Mouse (Mus musculus) kidney, postnatal 25 days (tissue): Measurements from ENCODE around the gene Tmem150b.

ENCODE experiments used
- DNase-seq, 2 experiments: peaks; one replicate each; pipeline ENCODE4 v3.0.0; 2021; ENCODE audit warnings: mixed read lengths in 2 of 2

Tmem150b gene

DNA sequence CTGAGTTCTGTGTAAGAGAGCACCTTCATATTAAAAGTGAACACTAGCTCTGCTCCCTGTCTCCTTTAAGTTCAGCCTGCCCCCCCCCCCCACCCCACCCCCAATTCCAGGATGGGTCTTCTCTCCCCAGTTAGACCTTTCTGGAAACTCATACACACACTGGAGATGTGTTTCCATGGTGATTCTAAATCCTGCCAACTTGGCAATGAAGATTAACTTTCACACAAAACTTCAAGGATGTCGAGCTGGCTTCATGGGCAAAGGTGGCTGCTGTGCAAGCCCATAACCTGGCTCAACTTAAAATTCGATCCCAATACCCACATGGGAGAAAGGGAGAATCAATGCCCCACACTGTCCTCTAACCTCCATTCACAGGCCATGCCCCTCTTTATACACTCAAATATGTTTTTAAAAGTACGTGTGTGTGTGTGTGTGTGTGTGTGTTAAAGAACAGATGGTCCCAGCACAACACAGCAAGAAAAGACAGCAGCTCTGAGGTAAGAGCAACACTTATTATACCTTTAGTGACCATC lies 65.1 kb downstream of the Tmem150b start:
- DNase-seq, result no peak

GRCm38 (mm10) chr7:4658912-4659551 lies 66.0 kb downstream of the Tmem150b start, which contains the start of gene Ppp6r1:
Ppp6r1 (minus strand) TSS chr7:4659019.
- peak; percentile 98 to 99 for DNase-seq

DNA sequence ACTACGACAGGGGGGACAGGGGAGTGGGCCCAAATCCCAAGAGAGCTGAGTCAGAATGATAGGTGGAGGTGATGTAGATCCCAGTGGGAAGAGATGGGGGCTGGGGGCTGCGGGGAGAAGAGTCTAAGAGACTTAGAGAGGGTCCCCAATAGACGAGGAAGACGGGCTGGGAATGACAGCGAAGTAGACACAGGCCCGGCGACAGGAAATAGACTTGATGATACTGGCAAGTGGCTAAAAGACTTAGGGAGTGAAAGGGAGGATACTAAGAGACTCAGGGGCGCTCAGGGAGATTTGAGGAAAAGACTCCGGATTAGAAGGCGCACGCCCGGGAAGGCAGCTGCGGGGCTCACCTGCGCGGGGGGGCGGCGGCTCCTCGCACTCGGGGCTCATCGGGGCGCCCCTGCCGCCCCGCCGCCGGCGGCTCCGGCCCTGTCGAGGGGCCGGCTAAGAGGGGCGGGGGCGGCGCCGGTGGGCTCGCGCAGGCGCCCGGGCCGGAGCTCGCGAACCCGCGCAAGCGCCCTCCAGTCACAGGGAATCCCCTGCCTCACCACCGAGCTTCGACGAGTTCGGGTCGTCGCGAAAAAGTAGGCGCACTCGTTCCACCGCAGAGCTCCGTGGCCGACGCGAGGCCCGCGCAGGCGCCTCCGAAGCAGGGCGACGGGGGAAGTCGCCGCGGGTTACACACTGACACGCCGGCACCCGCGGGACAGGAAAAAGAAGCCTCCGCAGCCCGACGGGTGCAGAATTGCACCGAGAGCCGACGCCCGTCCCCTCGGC lies 66.7 kb downstream of the Tmem150b start:
- peak in 1 of 2 experiments; percentile 7 for DNase-seq

DNA sequence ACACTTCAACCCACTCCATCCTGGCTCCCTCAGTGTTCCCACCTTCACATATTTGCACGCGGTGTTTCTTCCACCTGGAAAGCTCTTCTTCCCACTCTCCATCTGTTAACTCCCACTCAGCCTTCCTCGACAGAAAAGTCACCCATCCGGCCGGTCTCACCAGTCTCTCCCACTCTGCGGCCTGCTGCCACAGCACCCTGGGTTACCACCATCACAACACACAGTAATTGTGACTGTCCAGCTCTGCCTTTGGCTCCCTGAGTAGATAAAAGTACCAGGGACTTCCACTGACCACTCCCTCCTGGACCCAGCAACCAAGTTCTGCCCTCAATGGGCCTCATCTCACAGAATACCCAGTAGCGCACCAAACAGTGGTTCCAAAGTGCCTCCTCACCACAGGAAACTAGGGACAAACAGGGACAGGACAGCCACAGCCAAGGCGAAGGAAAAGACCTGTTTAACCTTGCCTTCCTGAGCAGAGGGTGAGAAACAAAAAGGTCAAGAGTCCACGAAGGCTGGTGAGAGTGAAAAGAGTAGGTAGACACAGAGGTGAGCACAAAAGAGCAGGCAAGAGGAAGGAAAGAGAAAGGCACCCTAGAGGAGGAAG lies 67.4 kb downstream of the Tmem150b start:
- DNase-seq, result peak; percentile 25 to 47
